Mouse (Mus musculus) lung, postnatal 0 days (tissue): Measurements from ENCODE around the gene Ttyh2. TPM values are rescaled to one million over a fixed set of nuclear protein-coding genes. Genes with fewer than 3 reads are reported as not detected.
"Not testable (repeated sequence)": the region's sequence is repeated elsewhere in the genome, so short reads cannot be mapped to it uniquely, and the experiment has no call there.

Source experiments
- ATAC-seq: fragments of 200-750 bp; cut with Nextera tagmentation; 2 replicates; pipeline ENCODE4 v1.8.0; 2017; ENCODE audit warnings: moderate library complexity
- DNase-seq: peaks from one replicate; pipeline ENCODE4 v3.0.0-alpha.2; 2016; ENCODE audit warnings: low spot score
- H3K27ac ChIP-seq: fragments of 300-500 bp; sonication (generic); 2 replicates; pipeline ENCODE4 v1.5.1; 2014; ENCODE audit warnings: antibody characterized with exemption, mild to moderate bottlenecking, low read length, mixed read lengths
- H3K27me3 ChIP-seq: fragments of 300-500 bp; sonication (generic); replicated peaks from 2 replicates; pipeline ENCODE4 v1.6.1; 2014; ENCODE audit warnings: low read length, mixed read lengths; ENCODE audit not compliant: insufficient read depth
- H3K36me3 ChIP-seq: fragments of 300-500 bp; sonication (generic); 2 replicates; pipeline ENCODE4 v1.6.1; 2014; ENCODE audit warnings: low read length, mixed read lengths; ENCODE audit not compliant: insufficient read depth
- H3K4me1 ChIP-seq: fragments of 300-500 bp; sonication (generic); 2 replicates; pipeline ENCODE4 v1.6.1; 2014; ENCODE audit warnings: antibody characterized with exemption, low read depth, low read length, mixed read lengths; ENCODE audit not compliant: insufficient read depth
- H3K4me2 ChIP-seq: fragments of 300-500 bp; sonication (generic); replicated peaks from 2 replicates; pipeline ENCODE4 v1.6.1; 2014; ENCODE audit warnings: low read depth, mild to moderate bottlenecking, low read length, moderate library complexity, mixed read lengths
- H3K4me3 ChIP-seq: fragments of 300-500 bp; sonication (generic); 2 replicates; pipeline ENCODE4 v1.5.1; 2014; ENCODE audit warnings: low read depth, low read length
- H3K9ac ChIP-seq: fragments of 300-500 bp; sonication (generic); replicated peaks from 2 replicates; pipeline ENCODE4 v1.6.1; 2014; ENCODE audit warnings: low read depth, mild to moderate bottlenecking
- H3K9me3 ChIP-seq: fragments of 300-500 bp; sonication (generic); 2 replicates; pipeline ENCODE4 v1.6.1; 2016; ENCODE audit warnings: low read length, mixed read lengths
- CTCF ChIP-seq: IDR thresholded peaks from 2 replicates; pipeline ENCODE4 v1.5.1; 2016; ENCODE audit warnings: antibody characterized with exemption, mild to moderate bottlenecking
- EP300 ChIP-seq: IDR thresholded peaks from 2 replicates; pipeline ENCODE4 v1.6.1; 2016; ENCODE audit warnings: antibody characterized with exemption, mild to moderate bottlenecking, control low read depth
- WGBS: fragments of 180-500 bp; shearing (Covaris S2); extraction: QIAGEN DNeasy Blood & Tissue Kit; methylation state at CpG from one replicate; pipeline ENCODE4 v1.1.7; 2014; 5-methylcytosine and 5-hydroxymethylcytosine counted together
- polyA plus RNA-seq: library from polyadenylated mRNA; unstranded; fragments of >200 nt; fragmentation: Nextera tagmentation; extraction: Ambion mirVana; gene quantifications from 2 replicates; pipeline ENCODE4 v1.2.1, GENCODE M21; 2015

The Ttyh2 gene
- polyA plus RNA-seq, 1 experiment from 2014 or later: 22.3 TPM

DNA sequence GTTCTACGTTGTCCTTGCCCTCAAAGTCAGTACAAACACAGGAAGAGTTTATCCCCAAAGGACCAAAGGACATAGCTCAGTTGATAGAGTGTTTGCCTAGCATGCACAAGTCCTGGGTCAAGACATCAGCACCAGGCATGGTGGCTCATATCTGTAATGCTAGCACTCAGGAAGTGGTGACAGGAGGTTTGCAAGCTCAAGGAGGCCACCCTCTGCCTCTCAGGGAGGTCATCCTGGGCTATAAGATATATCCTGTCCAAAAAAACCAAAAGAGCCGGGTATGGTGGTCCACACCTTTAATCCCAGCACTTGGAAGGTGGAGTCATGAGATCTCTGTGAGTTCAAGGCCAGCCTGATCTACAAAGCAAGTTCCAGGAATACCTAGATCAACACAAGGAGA, 9.8 kb upstream of the Ttyh2 start:
- Histone ChIP-seq H3K27ac (no peak overlapping the region), H3K27me3 (no peaks in the 10 kb centered on the region), H3K4me1 (peaks cover 9% of the 10 kb centered on the region; the same call in 1 of the 2 replicates), H3K9me3 (no peaks in the 10 kb centered on the region), H3K4me2 (no peak overlapping the region), H3K4me3 (no peak overlapping the region), H3K9ac (no peak overlapping the region), H3K36me3 (no peaks in the 10 kb centered on the region)
- no peak for TF ChIP-seq EP300
- no peak for TF ChIP-seq CTCF
- ATAC-seq: no peak
- DNase-seq: no peak
- WGBS: 36% methylated on average over 2 of the region's 2 CpGs

DNA sequence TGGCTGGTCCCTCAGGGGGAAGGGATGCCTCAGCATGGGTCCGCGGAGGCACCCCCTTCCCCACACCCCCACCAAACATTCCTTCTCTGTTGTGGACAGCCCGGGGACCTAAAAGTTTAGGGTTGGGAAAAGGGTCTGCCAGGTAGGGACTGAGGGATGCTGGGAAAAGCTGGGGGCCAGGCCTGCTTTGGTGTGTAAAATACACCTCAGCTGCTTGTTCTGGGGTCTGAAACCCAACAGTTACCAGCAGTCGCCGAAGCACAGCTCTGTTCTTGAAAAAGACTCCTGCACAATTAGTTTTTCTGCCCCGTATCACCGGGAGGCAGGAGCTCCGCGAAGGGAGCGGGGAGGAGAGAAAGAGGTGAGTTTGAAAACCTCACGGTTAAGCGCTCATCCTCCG, 8.4 kb upstream of the Ttyh2 start:
- ATAC-seq (no peak), DNase-seq (no peak)
- TF ChIP-seq EP300: no peak
- no peak for TF ChIP-seq CTCF
- H3K27me3 ChIP-seq: no peaks in the 10 kb centered on the region
- no peak overlapping the region for H3K27ac ChIP-seq
- no peak overlapping the region for H3K4me2 ChIP-seq
- H3K4me1 ChIP-seq: peaks cover 9% of the 10 kb centered on the region; the same call in 1 of the 2 replicates
- 21% methylated on average over 8 of the region's 13 CpGs for WGBS
- H3K36me3 ChIP-seq: peaks cover 7% of the 10 kb centered on the region; the same call in 1 of the 2 replicates
- H3K9me3 ChIP-seq: no peaks in the 10 kb centered on the region
- no peak overlapping the region for H3K9ac ChIP-seq
- H3K4me3 ChIP-seq: no peak overlapping the region

- Histone ChIP-seq H3K4me1 (peaks cover 9% of the 10 kb centered on the region; the same call in 1 of the 2 replicates), H3K9ac (no peak overlapping the region), H3K36me3 (peaks cover 7% of the 10 kb centered on the region; the same call in 1 of the 2 replicates), H3K27me3 (no peaks in the 10 kb centered on the region), H3K4me3 (no peak overlapping the region), H3K9me3 (no peaks in the 10 kb centered on the region), H3K27ac (no peak overlapping the region), H3K4me2 (no peak overlapping the region)
- 39% methylated on average over 16 of the region's 18 CpGs for WGBS
- no peak for TF ChIP-seq EP300
- no peak for TF ChIP-seq CTCF
- DNase-seq: no peak
- no peak for ATAC-seq
Measured at GRCm38 (mm10) chr11:114667236-114667931, 7.8 kb upstream of the Ttyh2 start.

DNA sequence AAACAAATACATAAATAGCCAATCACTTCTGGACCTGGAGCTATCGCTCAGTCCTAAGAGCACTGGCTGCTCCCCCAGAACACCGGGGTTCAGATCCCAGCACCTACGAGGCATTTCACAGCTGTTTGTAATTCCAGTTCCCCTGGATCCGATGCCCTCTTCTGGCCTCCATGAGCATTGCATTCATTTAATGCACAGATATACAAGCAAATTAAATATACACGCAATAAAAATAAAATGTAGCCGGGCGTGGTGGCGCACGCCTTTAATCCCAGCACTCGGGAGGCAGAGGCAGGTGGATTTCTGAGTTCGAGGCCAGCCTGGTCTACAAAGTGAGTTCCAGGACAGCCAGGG, 7.3 kb upstream of the Ttyh2 start:
- not testable (repeated sequence) for ATAC-seq, H3K4me3 ChIP-seq, H3K27me3 ChIP-seq, H3K27ac ChIP-seq, H3K9me3 ChIP-seq, H3K9ac ChIP-seq, H3K4me2 ChIP-seq, H3K4me1 ChIP-seq
- 22% methylated on average over 11 of the region's 11 CpGs for WGBS
- TF ChIP-seq CTCF: peak; percentile 49
- DNase-seq: peak; percentile 42
- H3K36me3 ChIP-seq: peaks cover 11% of the 10 kb centered on the region; the same call in 1 of the 2 replicates

- Histone ChIP-seq H3K36me3 (peaks cover 15% of the 10 kb centered on the region; the same call in 1 of the 2 replicates), H3K9me3 (no peaks in the 10 kb centered on the region), H3K27ac (peak within 1 kb of the TSS; percentile 92), H3K4me2 (peak within 1 kb of the TSS; percentile 72), H3K27me3 (no peaks in the 10 kb centered on the region), H3K4me1 (peaks cover 9% of the 10 kb centered on the region; the same call in 1 of the 2 replicates), H3K9ac (peak within 1 kb of the TSS; percentile 73), H3K4me3 (peak within 1 kb of the TSS; percentile 76)
- DNase-seq (peak; percentile 97), ATAC-seq (peak; percentile 93)
- TF ChIP-seq EP300: 0 out of 2 replicates have a peak, but pooled peaks have one; percentile 30
- TF ChIP-seq CTCF: peak; percentile 88
- under 1% methylated on average over 19 of the region's 21 CpGs for WGBS
Measured at GRCm38 (mm10) chr11:114668301-114668710, 6.9 kb upstream of the Ttyh2 start, which contains the start of gene Rpl38. Rpl38 (plus strand) TSS chr11:114668524.

- 2% methylated on average over 60 of the region's 60 CpGs for WGBS
- Histone ChIP-seq H3K9ac (peak overlapping the region; percentile 73), H3K4me3 (peak overlapping the region; percentile 76), H3K27me3 (no peaks in the 10 kb centered on the region), H3K27ac (peak overlapping the region; percentile 92), H3K36me3 (peaks cover 22% of the 10 kb centered on the region; the same call in 1 of the 2 replicates), H3K9me3 (no peaks in the 10 kb centered on the region), H3K4me1 (peaks cover 9% of the 10 kb centered on the region; the same call in 1 of the 2 replicates), H3K4me2 (peak overlapping the region; percentile 72)
- peak; percentile 86 for ATAC-seq
- TF ChIP-seq EP300 (no peak), CTCF (peak; percentile 70)
- DNase-seq: peak; percentile 88
Measured at GRCm38 (mm10) chr11:114668741-114669623, 6.2 kb upstream of the Ttyh2 start.
